Mouse (Mus musculus): Measurements from ENCODE around the gene Hipk3.

DNA sequence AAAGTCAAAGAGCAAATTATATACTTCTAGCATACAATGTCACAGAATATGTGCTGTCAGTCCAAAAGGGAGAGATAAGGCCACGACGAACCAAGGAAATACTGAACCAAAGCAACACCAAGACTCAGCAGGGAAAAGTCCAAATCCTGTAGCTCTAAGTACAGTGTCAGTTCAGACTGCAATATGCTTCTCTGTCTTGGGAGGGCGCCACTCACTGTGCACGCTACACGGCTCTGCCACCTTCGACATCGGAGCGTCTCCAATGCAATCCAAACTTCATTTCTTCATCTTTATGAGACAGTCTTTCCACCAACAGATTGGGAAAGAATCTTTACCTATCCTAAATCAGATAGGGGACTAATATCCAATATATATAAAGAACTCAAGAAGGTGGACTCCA lies 17.4 kb upstream of the Hipk3 start:
- TF ChIP-seq CTCF (IDR thresholded peaks at IDR 0.05; ENCODE audit: borderline replicate concordance, extremely low read depth, insufficient read depth, insufficient read length) (no peak), POLR2A (IDR thresholded peaks at IDR 0.05; ENCODE audit: borderline replicate concordance, extremely low read depth, insufficient read depth, insufficient read length, poor library complexity, severe bottlenecking) (no peak)

Data from brain, embryonic 14.5 days (tissue).